ENCODE assay signal across 26 mouse cellular contexts in the genomic region with DNA sequence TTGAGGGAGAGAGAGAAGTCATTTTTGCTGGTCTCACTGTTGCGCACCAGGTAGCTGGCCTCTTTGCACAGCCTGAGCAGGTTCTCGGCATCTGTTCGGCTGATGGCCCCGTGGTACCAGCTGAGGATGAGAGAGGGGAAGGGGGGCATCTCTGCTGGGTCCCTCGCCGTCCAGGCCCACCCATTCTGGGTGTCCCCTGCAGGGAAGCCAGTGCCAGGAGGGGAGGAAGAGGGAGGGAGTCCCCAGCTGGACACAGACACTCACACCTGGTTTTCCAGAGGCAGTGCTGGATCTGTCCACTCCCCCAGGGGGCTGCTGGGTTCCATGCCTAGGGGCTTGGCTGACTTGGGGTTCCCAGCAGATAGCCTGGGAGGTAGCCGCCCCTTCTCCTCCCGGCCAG. TPM values are rescaled to one million over a fixed set of nuclear protein-coding genes. Genes with fewer than 3 reads are reported as not detected.
DNase-seq lines count a peak whose midpoint lies in the region; ATAC-seq and TF ChIP-seq lines count a peak whose summit lies in the region.
"Had no signal": no experiment of that assay in that cellular context is flagged by ENCODE, and none has a peak within 500 bp of the region (broad histone marks: within the 10 kb centered on the region; RNA-seq: fewer than 3 reads in every experiment).

No protein-coding gene starts in this region.

- H3K9me3 ChIP-seq in heart, embryonic 10.5 days: no peaks in the 10 kb centered on the region
- no peaks in the 10 kb centered on the region for H3K9me3 ChIP-seq in hindbrain, embryonic 13.5 days
- no peaks in the 10 kb centered on the region for H3K9me3 ChIP-seq in midbrain, postnatal 0 days (ENCODE audit: low read length)
- H3K9me3 ChIP-seq in forebrain, embryonic 14.5 days (replicated peaks; ENCODE audit: control insufficient read depth, low read length): no peaks in the 10 kb centered on the region
- H3K9me3 ChIP-seq: embryonic facial prominence, embryonic 15.5 days; heart, embryonic 12.5 days; limb, embryonic 13.5 days had no signal

- H3K36me3 ChIP-seq in heart, embryonic 10.5 days: peaks cover 33% of the 10 kb centered on the region
- H3K36me3 ChIP-seq in hindbrain, embryonic 13.5 days: peaks cover 46% of the 10 kb centered on the region
- H3K36me3 ChIP-seq in midbrain, postnatal 0 days (ENCODE audit: insufficient read depth, low read length): peaks cover 25% of the 10 kb centered on the region
- H3K36me3 ChIP-seq in forebrain, embryonic 14.5 days (ENCODE audit: control insufficient read depth, insufficient read depth, low read length): peaks cover 32% of the 10 kb centered on the region

- H3K4me1 ChIP-seq in heart, embryonic 10.5 days: peaks cover 30% of the 10 kb centered on the region
- peaks cover 76% of the 10 kb centered on the region for H3K4me1 ChIP-seq in hindbrain, embryonic 13.5 days (replicated peaks)
- peaks cover 13% of the 10 kb centered on the region for H3K4me1 ChIP-seq in midbrain, postnatal 0 days (ENCODE audit: insufficient read depth, low read length)
- H3K4me1 ChIP-seq in forebrain, embryonic 14.5 days (ENCODE audit: control insufficient read depth, insufficient read depth, low read length): peaks cover 38% of the 10 kb centered on the region

- 75% methylated on average over 8 of the region's 8 CpGs for WGBS in heart, embryonic 10.5 days
- WGBS in hindbrain, embryonic 13.5 days: 74% methylated on average over 8 of the region's 8 CpGs
- WGBS in midbrain, postnatal 0 days: 93% methylated on average over 8 of the region's 8 CpGs
- WGBS in forebrain, embryonic 14.5 days: 83% methylated on average over 8 of the region's 8 CpGs

- no peak overlapping the region for H3K4me3 ChIP-seq in heart, embryonic 10.5 days
- H3K4me3 ChIP-seq in hindbrain, embryonic 13.5 days: no peak overlapping the region
- no peak overlapping the region for H3K4me3 ChIP-seq in midbrain, postnatal 0 days (ENCODE audit: low read depth, low read length)
- no peak overlapping the region for H3K4me3 ChIP-seq in forebrain, embryonic 14.5 days (ENCODE audit: low read depth, low read length)
- H3K4me3 ChIP-seq: embryonic facial prominence, embryonic 15.5 days; heart, embryonic 12.5 days; limb, embryonic 13.5 days; myocyte had no signal

- H3K27me3 ChIP-seq in heart, embryonic 10.5 days (ENCODE audit: insufficient read depth, poor library complexity, severe bottlenecking): no peaks in the 10 kb centered on the region
- H3K27me3 ChIP-seq in hindbrain, embryonic 13.5 days: no peaks in the 10 kb centered on the region
- H3K27me3 ChIP-seq in midbrain, postnatal 0 days (ENCODE audit: insufficient read depth, low read length): no peaks in the 10 kb centered on the region
- no peaks in the 10 kb centered on the region for H3K27me3 ChIP-seq in forebrain, embryonic 14.5 days (replicated peaks; ENCODE audit: control insufficient read depth, insufficient read depth, low read length)
- H3K27me3 ChIP-seq: CH12.LX; embryonic facial prominence, embryonic 15.5 days; heart, embryonic 12.5 days; limb, embryonic 13.5 days had no signal

- no peak for ATAC-seq in hindbrain, embryonic 13.5 days (ENCODE audit: low FRiP score)
- ATAC-seq in midbrain, postnatal 0 days (ENCODE audit: low FRiP score): no peak
- no peak for ATAC-seq in forebrain, embryonic 14.5 days
- ATAC-seq: intestine, embryonic 16.5 days had no signal

- H3K9ac ChIP-seq in hindbrain, embryonic 13.5 days: peak overlapping the region; percentile 39
- 0 out of 2 replicates have a peak overlapping the region, but pooled peaks have one; percentile 13 for H3K9ac ChIP-seq in midbrain, postnatal 0 days (replicated peaks; ENCODE audit: low read length, poor library complexity, severe bottlenecking)
- no peak overlapping the region for H3K9ac ChIP-seq in forebrain, embryonic 14.5 days (ENCODE audit: low read length)
- H3K9ac ChIP-seq: embryonic facial prominence, embryonic 15.5 days; heart, embryonic 12.5 days; limb, embryonic 13.5 days; liver, embryonic 14.5 days had no signal

- intact Hi-C loops in heart, postnatal 25 days (cut with DNase I): no loop called here

- H3K27ac ChIP-seq in heart, embryonic 10.5 days: 0 out of 2 replicates have a peak overlapping the region, but pooled peaks have one; percentile 18
- H3K27ac ChIP-seq in hindbrain, embryonic 13.5 days: peak overlapping the region; percentile 100
- no peak overlapping the region for H3K27ac ChIP-seq in midbrain, postnatal 0 days (ENCODE audit: low read depth, low read length)
- no peak overlapping the region for H3K27ac ChIP-seq in forebrain, embryonic 14.5 days (ENCODE audit: low read depth, low read length)
- H3K27ac ChIP-seq: embryonic facial prominence, embryonic 15.5 days; kidney, postnatal 0 days; limb, embryonic 13.5 days; liver, embryonic 14.5 days had no signal

- H3K4me2 ChIP-seq in hindbrain, embryonic 13.5 days: no peak overlapping the region
- no peak overlapping the region for H3K4me2 ChIP-seq in midbrain, postnatal 0 days (ENCODE audit: low read depth, low read length, poor library complexity, severe bottlenecking)
- no peak overlapping the region for H3K4me2 ChIP-seq in forebrain, embryonic 14.5 days (ENCODE audit: low read length)
- H3K4me2 ChIP-seq: embryonic facial prominence, embryonic 15.5 days; heart, embryonic 12.5 days; limb, embryonic 13.5 days had no signal

- DNase-seq in heart, embryonic 10.5 days (ENCODE audit: low spot score): no peak
- DNase-seq in heart, postnatal 25 days (ENCODE audit: low spot score): no peak
- DNase-seq in cerebellum, adult 9-10 months: peak; percentile 61
- DNase-seq in midbrain, postnatal 0 days (ENCODE audit: low spot score): no peak
- no peak for DNase-seq in layer of hippocampus, postnatal 25 days (ENCODE audit: extremely low spot score in 1 of 2, low spot score in 1 of 2)
- DNase-seq in forebrain, embryonic 14.5 days (ENCODE audit: low spot score): no peak
- no peak for DNase-seq in embryo, embryonic 9.5 days (ENCODE audit: extremely low spot score)
- DNase-seq: adrenal gland, postnatal 10 days; heart, postnatal 36 days; right cerebral cortex, postnatal 14 days had no signal

- TF ChIP-seq CTCF in midbrain, postnatal 0 days (IDR thresholded peaks at IDR 0.05): no peak

RNA-seq across cellular contexts. Expression of gene Shf, which starts 15.2 kb away (rescaled TPM):
- 3.2 and 5.4 TPM in 2 replicates for polyA plus RNA-seq in heart, embryonic 10.5 days (2016; fragmentation: Nextera tagmentation; extraction: Ambion mirVana)
- total RNA-seq in heart, postnatal 25 days (2021): 1 to 10 TPM; 3.7 to 6.6 TPM
- 12.9 and 13.5 TPM in 2 replicates for polyA plus RNA-seq in hindbrain, embryonic 13.5 days (2015; fragmentation: Nextera tagmentation; extraction: Ambion mirVana)
- total RNA-seq in midbrain, postnatal 0 days (2014; rRNA removed): 95.6 and 138 TPM in 2 replicates
- polyA plus RNA-seq in midbrain, postnatal 0 days (2015; fragmentation: Nextera tagmentation; extraction: Ambion mirVana): 9.2 and 11.6 TPM in 2 replicates
- 10 to 100 TPM; 60.7 to 62.2 TPM for total RNA-seq in layer of hippocampus, postnatal 25 days (2021)
- 9.7 and 12.4 TPM in 2 replicates for polyA plus RNA-seq in forebrain, embryonic 14.5 days (2014; fragmentation: Nextera tagmentation; extraction: Ambion mirVana)

RNA-seq across cellular contexts. Expression of gene Duox1, which starts 38.3 kb away (rescaled TPM):
- polyA plus RNA-seq in heart, embryonic 10.5 days (2016; fragmentation: Nextera tagmentation; extraction: Ambion mirVana): 0.02 TPM in 1 of 2 replicates, not detected in the other
- under 1 TPM; 0.20 to 0.23 TPM for total RNA-seq in heart, postnatal 25 days (2021)
- polyA plus RNA-seq in hindbrain, embryonic 13.5 days (2015; fragmentation: Nextera tagmentation; extraction: Ambion mirVana): 0.13 and 0.16 TPM in 2 replicates
- 0.24 and 0.33 TPM in 2 replicates for total RNA-seq in midbrain, postnatal 0 days (2014; rRNA removed)
- polyA plus RNA-seq in midbrain, postnatal 0 days (2015; fragmentation: Nextera tagmentation; extraction: Ambion mirVana): 0.11 and 0.16 TPM in 2 replicates
- not detected for total RNA-seq in layer of hippocampus, postnatal 25 days (2021)
- polyA plus RNA-seq in forebrain, embryonic 14.5 days (2014; fragmentation: Nextera tagmentation; extraction: Ambion mirVana): 0.06 TPM in 1 of 2 replicates, not detected in the other
- total RNA-seq: adrenal gland, postnatal 10 days; CH12.LX; layer of hippocampus, adult 8-10 months; megakaryocyte progenitor cell, adult 5-6 weeks had no signal
- polyA plus RNA-seq: cortical plate, adult 2 months; forebrain, embryonic 11.5 days; kidney, postnatal 0 days; liver, embryonic 14.5 days; spleen, adult 2 months had no signal

RNA-seq across cellular contexts. Expression of gene Duoxa1, which starts 40.2 kb away (rescaled TPM):
- polyA plus RNA-seq in heart, embryonic 10.5 days (2016; fragmentation: Nextera tagmentation; extraction: Ambion mirVana): not detected in 2 replicates
- under 1 TPM; 0.28 to 0.29 TPM for total RNA-seq in heart, postnatal 25 days (2021)
- 0.13 TPM in 1 of 2 replicates, not detected in the other for polyA plus RNA-seq in hindbrain, embryonic 13.5 days (2015; fragmentation: Nextera tagmentation; extraction: Ambion mirVana)
- not detected in 2 replicates for total RNA-seq in midbrain, postnatal 0 days (2014; rRNA removed)
- 0.41 and 0.44 TPM in 2 replicates for polyA plus RNA-seq in midbrain, postnatal 0 days (2015; fragmentation: Nextera tagmentation; extraction: Ambion mirVana)
- not detected for total RNA-seq in layer of hippocampus, postnatal 25 days (2021)
- not detected in 2 replicates for polyA plus RNA-seq in forebrain, embryonic 14.5 days (2014; fragmentation: Nextera tagmentation; extraction: Ambion mirVana)
- total RNA-seq: CH12.LX; layer of hippocampus, adult 8-10 months; megakaryocyte progenitor cell, adult 5-6 weeks had no signal
- polyA plus RNA-seq: forebrain, embryonic 11.5 days; heart, embryonic 12.5 days; intestine, embryonic 16.5 days; kidney, postnatal 0 days; liver, embryonic 14.5 days; spleen, adult 2 months had no signal

RNA-seq across cellular contexts. Expression of gene Duoxa2, which starts 55.1 kb away (rescaled TPM):
- polyA plus RNA-seq in heart, embryonic 10.5 days (2016; fragmentation: Nextera tagmentation; extraction: Ambion mirVana): 0.26 TPM in 1 of 2 replicates, not detected in the other
- total RNA-seq in heart, postnatal 25 days (2021): under 1 TPM; 0.17 to 0.26 TPM
- polyA plus RNA-seq in hindbrain, embryonic 13.5 days (2015; fragmentation: Nextera tagmentation; extraction: Ambion mirVana): not detected in 2 replicates
- total RNA-seq in midbrain, postnatal 0 days (2014; rRNA removed): 0.49 and 0.61 TPM in 2 replicates
- polyA plus RNA-seq in midbrain, postnatal 0 days (2015; fragmentation: Nextera tagmentation; extraction: Ambion mirVana): 0.43 and 0.82 TPM in 2 replicates
- not detected for total RNA-seq in layer of hippocampus, postnatal 25 days (2021)
- not detected in 2 replicates for polyA plus RNA-seq in forebrain, embryonic 14.5 days (2014; fragmentation: Nextera tagmentation; extraction: Ambion mirVana)
- total RNA-seq: adrenal gland, postnatal 10 days; CH12.LX; heart, postnatal 36 days; layer of hippocampus, adult 8-10 months; left cerebral cortex, adult 8-10 months; megakaryocyte progenitor cell, adult 5-6 weeks had no signal
- polyA plus RNA-seq: cortical plate, adult 2 months; embryonic facial prominence, embryonic 15.5 days; forebrain, embryonic 11.5 days; heart, embryonic 12.5 days; kidney, postnatal 0 days; liver, embryonic 14.5 days; lung, embryonic 16.5 days; myocyte; spleen, adult 2 months had no signal

RNA-seq across cellular contexts. Expression of gene Duox2, which starts 55.5 kb away (rescaled TPM):
- not detected in 2 replicates for polyA plus RNA-seq in heart, embryonic 10.5 days (2016; fragmentation: Nextera tagmentation; extraction: Ambion mirVana)
- total RNA-seq in heart, postnatal 25 days (2021): under 1 TPM; 0.44 to 0.45 TPM
- not detected in 2 replicates for polyA plus RNA-seq in hindbrain, embryonic 13.5 days (2015; fragmentation: Nextera tagmentation; extraction: Ambion mirVana)
- 0.05 and 0.14 TPM in 2 replicates for total RNA-seq in midbrain, postnatal 0 days (2014; rRNA removed)
- 0.09 and 0.17 TPM in 2 replicates for polyA plus RNA-seq in midbrain, postnatal 0 days (2015; fragmentation: Nextera tagmentation; extraction: Ambion mirVana)
- total RNA-seq in layer of hippocampus, postnatal 25 days (2021): under 1 TPM in 1 of 2 experiments, not detected in 1; 0.07 TPM
- polyA plus RNA-seq in forebrain, embryonic 14.5 days (2014; fragmentation: Nextera tagmentation; extraction: Ambion mirVana): not detected in 2 replicates
- total RNA-seq: CH12.LX; megakaryocyte progenitor cell, adult 5-6 weeks had no signal
- polyA plus RNA-seq: forebrain, embryonic 11.5 days; liver, embryonic 14.5 days; lung, embryonic 16.5 days had no signal

Comparison
In these comparisons a context has a peak if more than half of its experiments do, and no peak if none do; other contexts are left out.
1. H3K27ac ChIP-seq: peak in heart, embryonic 10.5 days (single experiment) and hindbrain, embryonic 13.5 days (single experiment); none in midbrain, postnatal 0 days (single experiment) and forebrain, embryonic 14.5 days (single experiment).